11 mouse cellular contexts compared by ENCODE assay signal in genomic region chr4:56725839-56726238, GRCm38 (mm10). TPM values are rescaled to one million over a fixed set of nuclear protein-coding genes. Genes with fewer than 3 reads are reported as not detected.
DNase-seq lines count a peak whose midpoint lies in the region; ATAC-seq and TF ChIP-seq lines count a peak whose summit lies in the region.
"Had no signal": no experiment of that assay in that cellular context is flagged by ENCODE, and none has a peak within 500 bp of the region (broad histone marks: within the 10 kb centered on the region; RNA-seq: fewer than 3 reads in every experiment).

No protein-coding gene starts in this region.

- no peak overlapping the region for H3K9ac ChIP-seq in lung, embryonic 14.5 days

- peak; percentile 42 for DNase-seq in cerebellum, postnatal 10 days
- no peak for DNase-seq in cerebellum, postnatal 4 days (ENCODE audit: low spot score in 2 of 2)
- peak; percentile 17 for DNase-seq in lung, embryonic 14.5 days
- DNase-seq in lung, adult 2 months: no peak
- DNase-seq in adipocyte (ENCODE audit: low spot score): peak; percentile 13
- DNase-seq in retina, postnatal 1 day: peak; percentile 17
- no peak for DNase-seq in adrenal gland, postnatal 4 days (ENCODE audit: low spot score in 2 of 2)
- DNase-seq in gastrocnemius, adult 18-20 months (ENCODE audit: low spot score): no peak
- DNase-seq: cerebellum, adult 9-11 months; gastrocnemius, postnatal 36 days; kidney, postnatal 25 days had no signal

- H3K36me3 ChIP-seq in lung, embryonic 14.5 days (ENCODE audit: insufficient read depth): no peaks in the 10 kb centered on the region

- no peak overlapping the region for H3K4me3 ChIP-seq in lung, embryonic 14.5 days (ENCODE audit: low read depth, low read length)
- no peak overlapping the region for H3K4me3 ChIP-seq in lung, adult 2 months (replicated peaks; ENCODE audit: extremely low read depth, low read depth, low read length)

- no peak overlapping the region for H3K27ac ChIP-seq in lung, embryonic 14.5 days (ENCODE audit: low read depth)

- H3K27me3 ChIP-seq in lung, embryonic 14.5 days (ENCODE audit: insufficient read depth, low read length): no peaks in the 10 kb centered on the region

- ATAC-seq in lung, embryonic 14.5 days (ENCODE audit: insufficient read depth): no peak

- H3K4me1 ChIP-seq in lung, embryonic 14.5 days (ENCODE audit: insufficient read depth): no peaks in the 10 kb centered on the region
- no peaks in the 10 kb centered on the region for H3K4me1 ChIP-seq in lung, adult 2 months (ENCODE audit: control insufficient read depth, insufficient read depth, low read length)

- peak; percentile 49 for TF ChIP-seq CTCF in lung, embryonic 14.5 days (IDR thresholded peaks at IDR 0.05; ENCODE audit: low read depth)
- no peak for TF ChIP-seq CTCF in lung, adult 2 months (IDR thresholded peaks at IDR 0.05; ENCODE audit: insufficient read depth, low read length)

- WGBS in lung, embryonic 14.5 days: 50% methylated on average over 8 of the region's 8 CpGs
- 55% methylated on average over 8 of the region's 8 CpGs for WGBS in lung, adult 2 months

- no peak overlapping the region for H3K4me2 ChIP-seq in lung, embryonic 14.5 days

- no peaks in the 10 kb centered on the region for H3K9me3 ChIP-seq in lung, embryonic 14.5 days (ENCODE audit: low read depth, low read length)

- no peak for TF ChIP-seq POLR2A in lung, adult 2 months (IDR thresholded peaks at IDR 0.05; ENCODE audit: borderline replicate concordance, extremely low read depth, low read depth, low read length)

RNA-seq across cellular contexts. Expression of gene Gm26657, which starts 14.0 kb away (rescaled TPM):
- not detected in 2 replicates for polyA plus RNA-seq in lung, embryonic 14.5 days (2014; fragmentation: Nextera tagmentation; extraction: Ambion mirVana)
- polyA plus RNA-seq in lung, adult 2 months (2012; rRNA removed): not detected in 2 replicates
- not detected for total RNA-seq in adrenal gland, postnatal 4 days (2021)
- total RNA-seq in gastrocnemius, adult 18-20 months (2021): not detected
- total RNA-seq: gastrocnemius, postnatal 36 days had no signal

RNA-seq across cellular contexts. Expression of gene Actl7b, which starts 15.4 kb away (rescaled TPM):
- polyA plus RNA-seq in lung, embryonic 14.5 days (2014; fragmentation: Nextera tagmentation; extraction: Ambion mirVana): not detected in 2 replicates
- polyA plus RNA-seq in lung, adult 2 months (2012; rRNA removed): 0.27 and 0.28 TPM in 2 replicates
- under 1 TPM in 1 of 2 experiments, not detected in 1; 0.34 TPM for total RNA-seq in adrenal gland, postnatal 4 days (2021)
- total RNA-seq in gastrocnemius, adult 18-20 months (2021): not detected
- total RNA-seq: gastrocnemius, postnatal 36 days had no signal

RNA-seq across cellular contexts. Expression of gene Actl7a, which starts 17.4 kb away (rescaled TPM):
- not detected in 2 replicates for polyA plus RNA-seq in lung, embryonic 14.5 days (2014; fragmentation: Nextera tagmentation; extraction: Ambion mirVana)
- 0.09 TPM in 1 of 2 replicates, not detected in the other for polyA plus RNA-seq in lung, adult 2 months (2012; rRNA removed)
- not detected for total RNA-seq in adrenal gland, postnatal 4 days (2021)
- total RNA-seq in gastrocnemius, adult 18-20 months (2021): not detected
- total RNA-seq: gastrocnemius, postnatal 36 days had no signal

Comparison
In these comparisons a context has a peak if more than half of its experiments do, and no peak if none do; other contexts are left out.
1. DNase-seq: peak in cerebellum, postnatal 10 days (2 of 2), lung, embryonic 14.5 days (single experiment), adipocyte (single experiment) and retina, postnatal 1 day (single experiment); none in cerebellum, postnatal 4 days (0 of 2), lung, adult 2 months (single experiment), adrenal gland, postnatal 4 days (0 of 2) and gastrocnemius, adult 18-20 months (single experiment).